Mouse (Mus musculus) cortical plate, adult 2 months (tissue): Measurements from ENCODE around the gene Pi4k2a. TPM values are rescaled to one million over a fixed set of nuclear protein-coding genes. Genes with fewer than 3 reads are reported as not detected.

ENCODE experiments used
- H3K27ac ChIP-seq: fragments of 200-500 bp; 2 replicates; pipeline ENCODE4 v1.5.1; 2012; ENCODE audit warnings: low read length, control low read depth, inconsistent platforms; ENCODE audit not compliant: insufficient read depth
- H3K4me1 ChIP-seq: fragments of 200-500 bp; 2 replicates; pipeline ENCODE4 v1.6.1; 2011; ENCODE audit warnings: low read length; ENCODE audit not compliant: control insufficient read depth, insufficient read depth
- H3K4me3 ChIP-seq: fragments of 200-500 bp; 2 replicates; pipeline ENCODE4 v1.5.1; 2011; ENCODE audit warnings: mild to moderate bottlenecking, low read length, control low read depth; ENCODE audit not compliant: insufficient read depth
- CTCF ChIP-seq: fragments of 200-500 bp; IDR thresholded peaks from 2 replicates; pipeline ENCODE4 v1.5.1; 2011; ENCODE audit warnings: mild to moderate bottlenecking, control low read depth, low read length; ENCODE audit not compliant: insufficient read depth; ENCODE audit errors: extremely low read depth
- POLR2A ChIP-seq: fragments of 200-500 bp; IDR thresholded peaks from 2 replicates; pipeline ENCODE4 v1.6.1; 2011; ENCODE audit warnings: mild to moderate bottlenecking, low read length, control low read depth; ENCODE audit not compliant: insufficient read depth; ENCODE audit errors: extremely low read depth
- polyA plus RNA-seq: library from polyadenylated mRNA; depleted of rRNA; stranded (reverse); fragments of >200 nt; gene quantifications from 2 replicates; pipeline ENCODE4 v1.2.3, GENCODE M21; 2012; rRNA removed

Gene Pi4k2a
- polyA plus RNA-seq, 1 experiment: 57.0 TPM

DNA sequence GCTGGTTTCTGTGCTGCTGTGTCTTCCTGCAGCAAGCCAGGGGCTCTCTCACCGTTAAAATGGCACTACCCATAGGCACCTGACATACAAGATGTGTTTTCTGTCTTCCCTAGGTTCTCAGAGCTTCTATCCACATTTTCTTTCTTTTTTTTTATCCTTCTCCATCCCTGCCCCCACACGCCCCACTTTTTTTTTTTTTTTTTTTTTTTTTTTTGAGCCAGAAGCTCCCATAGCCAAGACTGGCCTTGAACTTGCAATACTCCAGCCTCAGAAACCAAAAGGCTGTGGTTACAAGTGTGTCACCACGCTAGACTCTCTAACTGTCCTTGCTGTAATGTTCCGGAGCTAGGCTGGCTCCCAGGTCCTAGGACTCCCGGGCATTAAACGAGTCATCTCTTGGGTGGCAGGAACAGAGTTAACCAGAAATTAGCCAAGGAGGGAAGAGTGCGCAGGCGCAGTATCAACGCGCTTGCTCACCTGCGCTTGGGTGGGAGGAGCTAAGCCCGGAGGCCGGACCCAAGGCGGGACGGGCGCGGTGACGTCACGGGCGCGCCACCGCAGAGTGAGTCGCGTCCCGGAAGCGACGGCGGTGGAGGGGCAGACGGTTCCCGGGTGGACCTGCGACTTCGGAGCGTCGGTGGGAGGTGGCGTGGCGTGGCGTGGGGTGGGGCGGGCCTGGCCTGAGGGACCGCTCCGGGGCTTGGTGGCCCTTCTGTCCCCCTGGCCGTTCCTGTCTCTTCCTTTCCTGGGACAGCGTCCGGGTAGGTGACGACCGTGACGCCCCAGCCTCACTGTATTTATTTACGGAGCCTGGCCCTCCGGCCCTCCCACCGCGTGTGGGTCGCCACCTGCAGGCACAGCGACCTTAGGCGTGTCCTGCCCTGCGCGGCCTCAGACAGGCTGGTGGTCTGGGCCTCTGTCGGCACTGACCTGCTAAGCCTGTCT is 80.0 kb downstream of the Pi4k2a start:
- H3K4me1 ChIP-seq: peaks cover 7% of the 10 kb centered on the region
- TF ChIP-seq POLR2A: peak; percentile 60; the same call in 1 of the 2 replicates
- no peak for TF ChIP-seq CTCF
- H3K27ac ChIP-seq: no peak overlapping the region
- peak overlapping the region; percentile 89 for H3K4me3 ChIP-seq

Other genes starting within 250 kb of the Pi4k2a start
- gene Frat2, start 242.3 kb upstream of the Pi4k2a start, polyA plus RNA-seq: 5.8 and 6.2 TPM in 2 replicates
- gene Rrp12, start 194.3 kb upstream of the Pi4k2a start, polyA plus RNA-seq: 18.6 and 18.9 TPM in 2 replicates
- gene Pgam1, start 178.5 kb upstream of the Pi4k2a start, polyA plus RNA-seq: 738 and 764 TPM in 2 replicates
- gene Exosc1, start 157.0 kb upstream of the Pi4k2a start, polyA plus RNA-seq: 27.8 and 28.6 TPM in 2 replicates
- gene Zdhhc16, start 157.0 kb upstream of the Pi4k2a start, polyA plus RNA-seq: 70.0 and 71.7 TPM in 2 replicates
- gene Mms19, start 109.3 kb upstream of the Pi4k2a start, polyA plus RNA-seq: 44.3 and 52.0 TPM in 2 replicates
- 14.9 and 17.4 TPM in 2 replicates for gene Ubtd1, start 108.7 kb upstream of the Pi4k2a start, polyA plus RNA-seq
- 0.33 and 0.45 TPM in 2 replicates for gene Ankrd2, start 54.5 kb upstream of the Pi4k2a start, polyA plus RNA-seq
- 1.4 and 1.9 TPM in 2 replicates for gene Hoga1, start 44.9 kb upstream of the Pi4k2a start, polyA plus RNA-seq
- gene 4933411K16Rik, start 38.2 kb upstream of the Pi4k2a start, polyA plus RNA-seq: 0.08 and 0.13 TPM in 2 replicates
- gene Morn4, start 4.1 kb upstream of the Pi4k2a start, polyA plus RNA-seq: 84.2 and 91.9 TPM in 2 replicates
- 36.3 and 41.1 TPM in 2 replicates for gene Avpi1, start 38.6 kb downstream of the Pi4k2a start, polyA plus RNA-seq
- gene Marveld1, start 56.9 kb downstream of the Pi4k2a start, polyA plus RNA-seq: 14.4 and 16.8 TPM in 2 replicates
- gene Zfyve27, start 73.5 kb downstream of the Pi4k2a start, polyA plus RNA-seq: 107 and 126 TPM in 2 replicates
- 1.2 and 1.9 TPM in 2 replicates for gene Sfrp5, start 111.8 kb downstream of the Pi4k2a start, polyA plus RNA-seq
- gene Golga7b, start 157.1 kb downstream of the Pi4k2a start, polyA plus RNA-seq: 115 and 123 TPM in 2 replicates